Mouse (Mus musculus) ES-Bruce4 (cell line): ENCODE results near the gene Srsf5.
"Not testable (repeated sequence)": the region's sequence is repeated elsewhere in the genome, so short reads cannot be mapped to it uniquely, and the experiment has no call there.

Source experiments
- CTCF ChIP-seq: IDR thresholded peaks from one replicate; pipeline ENCODE4 v1.8.1; 2011; ENCODE audit warnings: low read depth, low read length
- EP300 ChIP-seq: IDR thresholded peaks from 2 replicates; pipeline ENCODE4 v1.6.1; 2011; ENCODE audit warnings: low read depth, low read length; ENCODE audit not compliant: insufficient read depth
- POLR2A ChIP-seq: IDR thresholded peaks from one replicate; pipeline ENCODE4 v1.8.1; 2011; ENCODE audit warnings: low read length; ENCODE audit not compliant: insufficient read depth

GRCm38 (mm10) chr12:80949603-80950002, 4.3 kb downstream of the Srsf5 start:
- TF ChIP-seq CTCF, POLR2A, EP300: not testable (repeated sequence)
